Mouse (Mus musculus) heart, adult 8-10 months (tissue): Measurements from ENCODE around the gene Crispld2. TPM values are rescaled to one million over a fixed set of nuclear protein-coding genes. Genes with fewer than 3 reads are reported as not detected.
A peak's percentile ranks its signal among the peaks of the same experiment; 100 is the strongest.

Experiments used
- DNase-seq: peaks from one replicate; pipeline ENCODE4 v3.0.0; 2022; ENCODE audit warnings: low spot score
- total RNA-seq, 4 experiments: library from RNA; stranded (reverse); gene quantifications; 2 replicates each; pipeline ENCODE4 v1.2.4; 2022

The Crispld2 gene
- total RNA-seq, 4 experiments from 2014 or later = 20.9 to 28.7 (median 27.4) TPM

DNA sequence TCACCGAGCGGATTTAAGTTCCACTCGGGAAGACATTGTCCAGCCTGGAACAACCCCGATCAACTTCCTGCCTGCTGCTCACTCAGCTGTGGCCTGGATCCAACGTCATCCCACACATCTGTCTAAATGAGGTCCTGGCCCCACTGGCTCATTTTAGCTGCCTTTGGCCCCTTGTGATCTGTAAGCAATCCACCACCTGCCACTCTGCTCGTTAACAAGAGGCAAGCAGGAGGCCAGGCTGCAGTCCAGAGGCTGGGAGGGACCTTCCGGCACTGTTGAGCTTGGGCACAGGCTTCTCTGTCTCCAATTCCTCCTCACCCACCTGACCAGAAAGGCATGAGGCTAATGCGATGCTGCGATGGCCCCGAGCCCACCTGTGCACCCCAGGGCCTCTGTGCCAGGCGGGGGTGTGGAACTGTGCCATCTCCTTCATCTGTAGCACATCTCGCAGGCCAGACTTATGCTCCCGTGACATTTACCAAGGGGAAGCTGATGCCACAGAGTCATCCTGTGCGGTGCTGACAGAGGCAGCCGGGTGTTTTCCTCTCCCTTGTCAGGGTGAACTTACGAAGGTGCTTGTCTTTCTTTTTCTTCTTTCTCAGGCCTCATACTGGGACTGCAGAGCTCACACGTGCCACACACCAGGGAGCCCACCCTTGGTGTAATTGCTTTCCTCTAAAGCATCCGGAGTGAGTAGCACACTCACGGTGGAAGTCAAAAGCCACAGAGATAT lies 75.9 kb downstream of the Crispld2 start:
- peak; percentile 83 for DNase-seq

DNA sequence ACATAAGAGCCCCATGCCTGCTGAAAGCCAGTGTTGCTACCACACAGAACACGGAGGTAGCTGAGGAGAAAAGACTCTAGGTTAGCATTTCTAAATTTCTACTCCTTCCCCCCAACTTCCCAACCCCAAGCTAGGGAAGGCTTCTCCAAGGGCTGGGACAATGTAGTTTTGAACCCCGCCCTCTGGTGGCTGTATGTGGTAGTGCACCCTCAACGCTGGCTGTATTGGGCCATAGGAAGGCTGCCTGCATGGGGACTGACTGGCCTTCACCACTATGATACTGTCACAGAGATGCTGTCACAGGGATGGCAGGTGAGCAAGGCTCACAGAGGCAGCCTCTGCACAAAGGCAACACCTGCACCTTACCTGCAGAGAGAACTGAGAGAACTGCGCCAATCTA lies 79.4 kb downstream of the Crispld2 start:
- peak; percentile 85 for DNase-seq

DNA sequence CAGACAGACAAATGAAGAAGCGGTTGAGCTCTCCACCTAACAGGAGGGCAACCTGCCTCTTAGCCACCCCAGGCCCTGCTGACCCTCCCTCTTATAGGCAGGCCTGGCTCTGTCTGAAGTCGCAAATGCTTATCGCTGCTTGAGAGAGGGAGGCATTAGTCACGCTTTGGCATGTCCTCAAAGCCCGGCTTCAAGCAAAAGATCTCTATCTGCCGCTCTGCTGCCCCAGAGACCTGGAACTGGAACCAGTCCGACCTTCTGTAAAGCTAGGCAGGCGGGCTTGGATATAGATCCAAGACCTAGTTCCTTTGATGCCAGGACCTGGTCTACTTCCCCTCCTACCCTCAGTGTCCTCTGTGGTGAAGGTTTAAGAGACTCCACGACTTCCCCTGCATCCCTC lies 80.0 kb downstream of the Crispld2 start:
- no peak for DNase-seq

DNA sequence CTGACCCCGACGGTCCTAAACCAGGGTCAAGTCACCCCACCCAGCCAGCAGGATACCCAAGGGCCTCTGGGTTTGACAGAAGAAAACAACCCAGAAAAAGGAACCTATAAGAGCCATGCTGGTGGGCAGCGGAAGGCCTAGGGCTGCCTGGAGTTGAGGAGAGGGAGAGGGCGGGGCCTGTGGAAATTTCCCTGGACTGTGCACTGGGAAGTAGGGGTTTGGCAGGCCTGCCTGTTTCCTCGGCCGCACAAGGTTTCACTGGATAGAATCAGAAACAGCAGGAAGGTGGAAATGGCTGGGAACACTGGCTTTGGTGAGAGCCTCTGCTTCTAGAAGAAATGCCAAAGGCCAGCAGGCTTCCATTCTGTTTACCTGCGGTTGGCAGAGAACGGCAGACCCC lies 80.6 kb downstream of the Crispld2 start:
- DNase-seq = peak; percentile 34

DNA sequence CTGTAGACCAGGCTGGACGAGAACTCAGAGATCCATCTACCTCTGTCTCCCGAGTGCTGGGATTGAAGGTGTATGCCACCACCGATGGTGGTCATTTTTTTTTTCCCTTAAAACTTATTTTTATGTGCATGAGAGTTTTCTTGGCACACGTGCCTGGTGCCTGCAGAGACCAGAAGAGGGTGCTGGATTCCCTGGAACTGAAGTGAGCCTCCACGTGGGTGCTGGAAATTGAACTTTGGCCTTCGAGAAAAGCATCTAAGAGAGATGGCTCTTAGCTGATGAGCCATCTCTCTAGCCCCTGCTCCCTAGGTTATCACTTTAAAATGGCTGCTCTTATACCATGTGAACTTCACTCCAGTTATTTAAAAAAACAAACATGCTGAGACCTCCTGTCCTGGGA lies 82.3 kb downstream of the Crispld2 start:
- DNase-seq = no peak

DNA sequence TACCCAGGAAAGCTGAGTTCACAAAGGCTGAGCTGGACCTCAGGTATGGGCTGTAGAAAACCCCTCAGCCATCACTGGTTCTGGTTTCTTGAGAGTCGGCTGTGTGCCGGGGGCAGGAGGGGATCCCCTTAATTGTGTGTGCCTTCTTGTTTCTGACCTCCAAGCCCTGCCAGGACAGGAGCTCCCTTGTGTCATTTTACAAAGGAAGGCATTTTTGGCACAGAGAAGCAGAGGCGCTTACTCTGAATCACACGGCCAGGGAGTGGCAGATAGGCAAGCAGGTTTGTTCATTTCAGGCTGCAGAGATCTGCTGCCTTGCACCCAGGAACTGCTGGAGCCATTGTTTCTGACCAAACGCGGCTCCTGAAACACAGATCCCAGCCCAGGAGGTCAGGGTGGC lies 83.1 kb downstream of the Crispld2 start:
- no peak for DNase-seq

DNA sequence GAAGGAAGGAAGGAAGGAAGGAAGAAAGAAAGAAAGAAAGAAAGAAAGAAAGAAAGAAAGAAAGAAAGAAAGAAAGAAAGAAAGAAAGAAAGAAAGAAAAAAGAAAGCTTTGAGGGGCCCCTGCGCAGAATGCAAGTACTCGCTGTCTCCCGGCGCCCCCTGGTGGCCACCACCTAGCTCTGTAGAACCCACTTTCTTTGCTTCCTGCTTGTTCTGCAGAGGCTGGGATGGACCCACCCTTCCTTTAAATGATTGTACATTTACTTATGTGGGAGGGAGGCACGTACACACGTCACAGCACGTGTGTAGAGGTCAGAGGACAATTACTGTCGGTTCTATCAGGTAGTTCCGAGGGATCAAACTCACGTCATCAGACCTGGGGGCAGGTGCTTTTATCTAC lies 85.8 kb downstream of the Crispld2 start:
- DNase-seq = peak; percentile 56

DNA sequence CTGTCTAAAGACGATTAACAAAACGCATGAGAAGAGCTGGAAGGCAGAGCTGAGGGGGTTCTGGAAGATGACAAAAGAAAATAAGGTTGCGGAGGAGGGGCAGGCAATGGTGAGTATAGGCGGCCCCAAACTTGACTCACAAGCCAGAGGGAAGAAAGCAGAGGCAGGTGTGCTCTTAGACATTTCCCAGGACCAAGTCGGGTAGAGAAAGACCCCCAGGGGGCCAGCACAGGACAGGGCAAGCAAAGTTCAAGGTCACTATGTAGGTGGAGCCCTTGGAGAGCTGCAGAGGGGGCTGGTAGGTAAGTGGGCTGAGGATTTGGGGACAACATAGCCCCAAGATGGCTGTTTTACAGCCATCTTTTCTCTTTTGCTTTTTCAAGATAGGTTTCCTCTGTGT lies 87.1 kb downstream of the Crispld2 start:
- no peak for DNase-seq

DNA sequence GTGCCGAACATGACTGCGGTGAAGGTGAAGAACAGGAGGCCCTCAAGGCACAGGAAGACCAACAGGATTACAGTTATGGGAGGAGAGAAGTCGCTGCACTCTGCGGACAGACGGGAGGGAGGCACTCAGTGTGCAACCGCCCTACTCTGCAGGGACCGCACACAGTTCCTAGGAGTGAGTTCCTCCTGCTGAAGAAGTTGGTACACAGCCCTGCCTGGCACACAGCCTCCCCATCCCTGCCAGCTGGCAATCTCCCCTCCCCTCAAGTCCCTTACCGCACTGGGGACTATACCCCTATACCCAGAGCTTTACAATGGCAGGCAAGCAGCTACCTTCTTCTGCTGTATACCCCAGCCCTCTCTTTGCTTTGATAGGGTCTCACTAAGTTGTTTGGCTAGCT lies 91.0 kb downstream of the Crispld2 start:
- no peak for DNase-seq

DNA sequence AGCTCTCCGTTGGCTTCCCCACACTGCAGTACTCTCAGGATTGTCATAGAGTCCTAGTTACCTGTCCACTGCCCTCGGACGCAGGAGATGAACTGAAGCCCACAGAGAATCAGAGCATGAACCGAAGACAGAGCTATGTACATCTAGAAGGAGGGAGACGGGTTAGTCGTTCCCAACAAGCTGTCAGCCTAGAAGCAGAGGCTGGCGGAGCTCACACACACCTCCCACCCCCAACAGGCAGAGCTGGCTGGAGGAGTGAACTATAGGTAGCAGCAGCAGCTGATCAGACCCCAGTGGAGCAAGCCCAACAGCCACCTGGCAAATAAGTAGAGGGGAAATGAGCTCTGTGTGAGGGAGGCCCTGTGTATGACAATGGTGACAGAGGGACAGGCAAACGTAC lies 92.5 kb downstream of the Crispld2 start:
- DNase-seq = no peak

DNA sequence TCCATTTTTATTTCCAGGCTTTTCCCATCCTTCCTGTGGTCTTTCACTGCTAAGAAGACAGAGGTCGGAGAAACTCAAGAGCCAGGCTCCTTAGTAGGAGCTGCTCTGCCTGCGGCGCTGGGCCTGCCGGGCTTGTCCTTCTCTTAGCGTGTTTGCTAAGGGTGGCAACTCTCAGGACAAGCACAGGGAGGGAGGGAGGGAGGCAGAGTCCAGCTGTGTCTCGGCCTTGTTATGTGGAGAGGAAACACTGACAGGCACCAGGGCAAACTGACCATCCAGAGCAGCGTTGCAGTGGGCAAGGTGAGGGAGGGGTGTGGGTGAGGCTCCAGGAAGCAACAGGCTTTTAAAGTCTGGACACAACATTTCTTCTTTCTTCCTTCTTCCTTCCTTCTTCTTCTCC lies 97.3 kb downstream of the Crispld2 start:
- DNase-seq = no peak

DNA sequence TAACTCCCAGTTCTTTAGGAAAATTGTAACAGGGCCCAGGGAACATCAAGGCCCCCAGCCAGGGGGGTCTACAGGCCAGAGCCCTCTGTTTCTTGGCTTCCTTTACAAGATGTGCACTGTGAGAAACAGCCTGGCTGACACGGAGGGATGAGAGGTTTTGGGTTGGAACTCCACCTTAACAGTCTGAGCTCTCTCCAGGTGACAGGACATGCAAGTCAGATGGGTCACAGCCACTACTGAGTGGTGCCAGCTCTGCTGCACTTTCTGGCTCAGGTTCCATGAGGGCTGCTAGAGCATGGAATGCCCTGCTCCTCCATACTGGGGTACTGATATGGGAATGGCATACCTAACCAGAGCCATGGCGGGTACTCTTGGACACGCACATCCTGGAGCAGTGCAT lies 98.8 kb downstream of the Crispld2 start:
- DNase-seq = no peak

DNA sequence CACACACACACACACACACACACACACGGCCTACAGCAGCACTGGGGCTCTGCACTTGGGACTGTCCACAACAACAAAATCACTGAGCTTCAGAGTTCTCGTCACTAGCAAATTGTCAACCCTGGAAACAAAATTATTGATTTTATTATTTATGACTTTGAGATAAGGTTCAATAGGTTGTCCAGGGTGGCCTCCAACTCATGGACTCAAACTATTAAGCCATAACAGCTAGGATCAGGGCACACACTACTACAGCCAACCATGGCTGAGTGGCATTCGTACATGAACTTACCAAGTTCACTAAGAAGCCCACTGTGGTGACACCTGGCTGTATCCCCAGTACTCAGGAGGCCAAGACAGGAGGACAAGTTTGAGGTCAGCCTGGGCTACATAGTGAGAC lies 100.9 kb downstream of the Crispld2 start:
- DNase-seq = no peak

DNA sequence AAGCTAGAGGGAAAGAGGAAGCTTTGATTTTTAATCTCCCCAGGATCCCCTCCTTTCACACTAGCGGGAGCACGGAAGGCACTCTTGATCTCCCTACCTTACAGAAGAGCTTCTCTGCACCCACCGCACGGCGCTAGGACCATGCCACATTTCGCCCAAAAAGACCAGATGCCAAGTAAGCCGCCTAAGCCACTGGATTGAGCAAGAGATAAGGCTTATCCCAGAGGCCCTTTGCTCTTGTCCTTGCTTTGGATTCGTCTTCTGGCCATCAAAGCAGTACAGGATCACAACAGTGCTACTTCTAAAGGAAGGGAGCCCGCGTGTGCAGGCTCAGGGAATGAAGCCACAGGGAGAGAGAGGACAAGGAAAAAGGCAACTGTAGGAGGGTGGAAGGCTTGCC lies 102.6 kb downstream of the Crispld2 start:
- DNase-seq = no peak

DNA sequence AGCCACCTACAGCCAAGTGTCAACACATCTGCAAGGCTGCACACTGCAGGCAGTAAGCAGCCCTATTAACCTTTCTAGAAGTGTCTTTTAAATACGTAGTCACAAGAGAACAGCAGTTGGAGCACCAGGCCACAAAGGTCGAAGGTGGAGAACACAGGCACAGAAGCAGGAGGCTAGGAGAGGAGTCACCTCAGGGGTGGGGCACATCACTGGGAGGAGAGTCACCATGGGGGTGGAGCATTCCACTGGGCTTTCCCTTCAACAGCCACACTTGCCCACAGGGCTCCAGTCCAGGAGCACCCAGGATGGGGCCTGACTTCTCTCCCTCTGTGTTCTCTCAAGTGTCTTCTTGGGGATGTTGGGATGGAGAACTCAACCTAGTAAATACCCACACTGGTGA lies 104.2 kb downstream of the Crispld2 start:
- no peak for DNase-seq

DNA sequence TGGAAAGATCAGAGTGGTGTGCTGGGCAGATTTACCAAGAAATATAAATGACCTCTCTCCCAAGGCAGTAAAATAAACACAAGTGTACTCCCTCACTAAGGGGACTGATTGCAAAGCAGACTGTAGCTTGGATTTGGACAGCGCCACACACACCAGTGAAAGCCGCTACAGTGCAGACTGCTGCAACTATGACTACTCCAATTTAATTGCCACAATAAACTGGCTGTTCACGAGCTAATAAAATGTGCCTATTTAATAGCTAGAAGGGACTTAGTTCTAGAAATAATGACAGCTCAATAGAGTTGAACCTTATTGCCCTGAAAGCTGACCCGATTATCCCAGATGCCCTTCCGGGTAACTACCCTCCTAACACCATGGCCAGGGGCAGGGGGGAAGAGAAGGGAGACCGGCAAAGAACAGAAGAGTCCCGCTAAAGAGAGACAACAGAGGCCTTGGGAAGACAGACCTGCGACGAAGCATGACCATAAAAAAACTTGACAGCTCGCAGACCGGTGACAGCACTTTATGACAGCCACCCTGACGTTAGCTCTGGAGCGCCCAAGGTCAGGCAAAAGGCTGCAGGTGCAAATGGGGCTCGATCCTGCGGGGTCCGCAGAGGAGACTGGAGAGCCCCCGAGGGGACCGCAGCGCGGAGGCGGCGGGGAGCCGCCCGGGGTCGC lies 108.3 kb downstream of the Crispld2 start:
- no peak for DNase-seq

DNA sequence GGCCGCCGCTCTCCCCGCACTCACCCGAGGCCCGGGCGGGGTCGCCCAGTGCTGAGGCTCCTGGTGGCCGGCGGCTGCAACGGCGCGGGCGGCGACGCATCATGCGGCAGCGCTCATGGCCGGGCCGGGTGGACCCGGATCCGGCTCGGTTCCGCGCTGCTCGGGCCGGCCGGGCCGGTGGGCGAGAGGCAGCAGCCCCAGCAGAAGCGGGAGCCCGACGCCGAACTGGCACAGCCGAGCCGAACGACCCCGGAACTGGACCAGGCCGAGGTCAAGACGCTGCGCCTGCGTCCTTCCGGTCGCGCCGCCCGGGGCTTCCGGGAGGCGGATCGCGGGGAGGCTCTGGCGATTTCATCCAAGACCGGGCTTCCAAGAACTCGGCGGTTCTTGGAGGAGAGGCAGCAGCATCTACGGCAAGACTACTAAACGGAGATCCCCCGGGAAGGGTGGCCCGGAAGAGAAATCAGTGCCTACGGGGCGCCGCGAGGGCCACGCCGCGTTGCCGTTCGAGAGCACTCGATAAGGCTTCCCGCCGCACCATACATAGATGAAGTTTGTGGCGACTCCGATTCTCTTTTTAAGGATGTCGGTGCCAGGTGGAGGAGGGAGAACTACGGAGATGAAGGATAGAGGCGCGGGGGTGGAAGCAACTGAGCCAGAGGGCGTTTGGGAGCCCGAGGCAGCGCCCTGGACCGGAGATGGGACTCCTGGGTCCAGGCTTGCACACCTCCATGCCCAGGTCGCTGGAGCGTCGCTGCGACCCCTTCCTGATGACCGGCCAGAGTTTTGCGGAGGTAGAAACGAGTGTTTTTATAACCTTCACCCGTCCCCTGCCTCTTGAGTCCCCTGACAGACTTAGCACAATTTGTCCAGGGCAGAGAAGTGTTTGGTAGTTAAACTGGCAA lies 109.1 kb downstream of the Crispld2 start, which contains the start of gene Zdhhc7:
TSS of gene Zdhhc7 (minus strand) at position 415 of the 905 bp plus-strand sequence.
- DNase-seq = peak; percentile 85

Other genes starting within 250 kb of the Crispld2 start
- gene Tldc1, start 214.0 kb upstream of the Crispld2 start, total RNA-seq = 10 to 100 TPM; 11.3 to 14.3 (median 12.1) TPM
- gene Cotl1, start 151.9 kb upstream of the Crispld2 start, total RNA-seq = 10 to 100 TPM in 3 of 4 experiments, 1 to 10 TPM in 1; 9.6 to 26.9 (median 11.3) TPM
- gene Klhl36, start 130.2 kb upstream of the Crispld2 start, total RNA-seq = 1 to 10 TPM; 2.8 to 3.1 (median 2.9) TPM
- 10 to 100 TPM; 50.7 to 55.9 (median 53.9) TPM for gene Usp10, start 82.1 kb upstream of the Crispld2 start, total RNA-seq
- gene Gm20388, start 81.6 kb upstream of the Crispld2 start, total RNA-seq = 1 to 10 TPM in 2 of 4 experiments, not detected in 2; 4.2 to 6.7 TPM
- 10 to 100 TPM; 33.5 to 40.0 (median 34.3) TPM for gene Zdhhc7, start 109.0 kb downstream of the Crispld2 start, total RNA-seq
- gene 6430548M08Rik, start 121.7 kb downstream of the Crispld2 start, total RNA-seq = 10 to 100 TPM; 17.5 to 27.7 (median 22.0) TPM
- not detected for gene Fam92b, start 185.0 kb downstream of the Crispld2 start, total RNA-seq
- gene Gse1, start 236.0 kb downstream of the Crispld2 start, total RNA-seq = 10 to 100 TPM; 18.9 to 29.1 (median 23.3) TPM